Mouse (Mus musculus) mature B cell (primary cell): ENCODE data around the gene Slc25a11.

Source experiments
- in situ Hi-C: fragments of 300-500 bp; cut with MboI; formaldehyde crosslinking; loops from 2 replicates; pipeline ENCODE4 v1.14.3; 2019

The Slc25a11 gene

DNA sequence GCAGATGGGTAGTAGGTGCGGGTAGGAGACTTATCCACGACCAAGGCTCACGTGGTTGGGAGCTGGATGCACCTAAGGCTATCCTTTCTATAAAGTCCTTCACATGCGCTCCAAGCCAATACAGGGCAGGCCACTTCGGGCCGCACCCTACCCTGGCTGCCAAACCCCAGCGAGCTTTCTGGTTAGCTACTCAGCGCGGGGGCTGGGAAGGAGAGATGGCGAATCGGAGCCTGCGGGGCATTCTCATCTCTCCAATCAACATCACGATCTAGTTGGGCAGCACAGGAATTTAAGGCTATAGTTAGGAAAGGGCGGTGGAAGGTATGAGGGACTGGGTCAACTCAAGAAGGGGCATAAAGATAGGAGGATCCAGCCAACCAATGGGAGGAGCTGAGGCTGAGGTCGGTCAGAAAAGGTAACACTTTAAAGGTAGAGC, 21.1 kb upstream of the Slc25a11 start:
- in situ Hi-C loops, result loop anchor here (25.0 kb wide), 1 partner anchor 656 kb away; the partner anchor contains the start of genes Acadvl, Dlg4 and Dvl2

DNA sequence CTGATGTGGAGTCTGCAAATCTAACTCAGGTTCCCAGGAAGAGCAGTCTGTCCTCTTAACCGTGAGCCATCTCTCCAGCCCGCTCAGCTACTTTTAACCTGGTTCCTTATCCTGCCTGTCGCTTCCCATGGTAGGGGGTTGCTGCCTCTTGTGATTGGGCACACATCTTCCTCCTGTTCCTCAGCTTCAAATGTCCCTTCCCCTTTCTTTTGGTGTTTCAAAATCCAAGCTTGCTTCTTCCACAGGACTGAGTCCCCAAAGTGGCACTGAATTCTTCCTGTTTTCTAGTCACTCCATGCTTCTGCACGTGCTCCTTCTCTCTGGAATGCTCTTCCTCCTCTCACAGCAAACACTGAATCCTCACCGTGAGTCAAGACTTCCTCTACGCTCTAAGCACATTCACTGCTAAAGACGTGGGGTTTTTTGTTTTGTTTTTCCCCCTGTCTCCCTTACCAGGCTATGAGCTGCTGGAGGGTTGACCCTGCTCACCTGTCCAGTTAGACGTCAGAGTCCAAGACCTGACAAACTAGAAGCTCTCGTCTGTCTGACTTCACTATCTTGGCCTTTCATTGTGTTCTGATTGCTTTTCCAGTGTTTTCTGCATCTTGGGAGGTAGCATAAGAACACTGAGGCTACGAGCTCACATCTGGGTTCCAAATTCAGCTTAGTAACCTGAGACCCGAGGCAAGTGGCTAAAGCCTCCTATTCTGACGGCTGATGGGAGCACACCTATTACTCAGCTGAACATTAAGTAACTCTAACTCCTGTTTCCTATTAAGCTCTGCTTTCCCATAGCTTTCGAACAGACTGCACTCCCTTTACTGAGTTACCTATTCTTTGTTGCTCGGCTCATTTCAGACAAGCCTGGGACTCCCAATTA, 20.2 kb upstream of the Slc25a11 start:
- in situ Hi-C loops, result loop anchor here (25.0 kb wide), 1 partner anchor 655 kb away; the partner anchor contains the start of genes Acadvl, Dlg4 and Dvl2

DNA sequence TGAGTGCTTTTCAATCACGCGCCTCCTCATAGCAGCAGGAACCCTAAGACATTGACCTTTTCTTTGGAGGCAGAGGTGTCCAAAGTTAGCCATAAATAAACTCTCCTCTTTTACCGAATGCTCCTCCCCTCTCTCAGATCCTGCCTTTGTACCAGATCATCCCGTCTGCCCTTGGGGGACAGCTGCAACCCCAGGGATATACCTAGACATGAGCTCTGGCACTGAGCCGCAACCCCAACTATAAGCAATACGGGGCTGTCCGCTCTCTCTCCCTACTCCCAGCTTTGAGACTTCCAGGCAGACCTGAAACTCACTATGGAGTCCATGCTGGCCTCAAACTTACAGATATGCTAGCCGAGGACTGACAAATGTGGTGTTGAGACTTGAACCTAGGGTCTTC, 19.4 kb upstream of the Slc25a11 start:
- in situ Hi-C loops, result loop anchor here (25.0 kb wide), 1 partner anchor 654 kb away; the partner anchor contains the start of genes Acadvl, Dlg4 and Dvl2

DNA sequence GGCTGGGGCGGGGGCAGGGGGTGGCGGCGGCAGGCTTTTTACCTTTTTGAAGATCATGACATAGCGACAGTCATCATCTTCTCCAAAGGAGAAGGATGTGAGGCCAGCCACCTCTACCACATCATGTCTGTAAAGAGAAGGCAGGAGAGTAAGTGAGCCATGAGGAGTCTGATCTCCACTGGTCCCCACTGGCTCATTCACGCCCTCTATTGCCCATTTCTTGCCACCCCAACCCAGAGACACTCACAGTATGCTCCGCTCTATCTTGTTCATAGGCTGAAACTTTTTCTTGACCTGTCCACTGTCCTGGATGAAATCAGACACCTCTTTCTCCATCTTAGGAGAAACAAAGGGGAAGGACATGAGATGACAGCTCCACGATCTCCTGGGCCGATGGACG, 17.5 kb upstream of the Slc25a11 start:
- in situ Hi-C loops, result loop anchor here (25.0 kb wide), 1 partner anchor 652 kb away; the partner anchor contains the start of genes Acadvl, Dlg4 and Dvl2

DNA sequence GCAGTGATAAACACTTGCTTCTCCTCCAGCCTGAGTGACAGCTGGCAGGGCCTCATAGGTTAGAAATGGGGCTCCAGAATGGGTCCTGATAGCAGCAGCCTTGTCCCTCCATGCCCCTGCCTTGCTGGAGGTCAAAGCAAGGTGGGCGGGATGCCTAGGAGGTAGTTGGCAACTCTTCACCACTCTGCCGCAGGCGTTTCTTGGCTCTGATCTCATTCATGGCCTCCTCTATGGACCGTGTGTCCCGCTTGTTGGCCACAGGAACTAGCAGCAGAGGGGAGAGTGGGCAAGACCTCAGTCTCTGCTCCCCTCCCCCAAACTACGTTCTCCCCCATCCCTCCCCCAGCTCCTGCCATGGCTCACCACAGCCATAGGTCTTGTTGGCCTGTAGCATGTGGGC, 16.7 kb upstream of the Slc25a11 start:
- in situ Hi-C loops, result loop anchor here (25.0 kb wide), 1 partner anchor 652 kb away; the partner anchor contains the start of genes Acadvl, Dlg4 and Dvl2

DNA sequence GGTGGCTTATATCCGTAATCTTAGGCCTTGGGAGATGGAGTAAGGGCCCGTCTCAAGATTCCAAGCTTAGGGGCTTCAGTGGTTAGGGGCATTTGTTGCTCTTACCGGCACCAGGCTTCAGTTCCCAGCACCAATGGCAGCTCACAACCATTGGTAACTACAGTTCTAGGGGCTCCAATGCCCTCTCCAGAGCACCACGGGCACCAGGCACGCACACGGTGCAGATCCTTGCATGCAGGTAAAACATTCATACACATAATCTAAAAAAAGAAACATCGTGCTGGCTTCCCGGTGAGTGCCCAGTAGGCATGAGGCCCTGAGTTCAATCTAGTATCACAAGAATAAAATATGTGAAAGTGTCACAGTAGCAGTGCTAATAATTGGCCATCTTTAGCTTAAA, 15.8 kb upstream of the Slc25a11 start:
- in situ Hi-C loops, result loop anchor here (25.0 kb wide), 1 partner anchor 651 kb away; the partner anchor contains the start of genes Acadvl, Dlg4 and Dvl2

DNA sequence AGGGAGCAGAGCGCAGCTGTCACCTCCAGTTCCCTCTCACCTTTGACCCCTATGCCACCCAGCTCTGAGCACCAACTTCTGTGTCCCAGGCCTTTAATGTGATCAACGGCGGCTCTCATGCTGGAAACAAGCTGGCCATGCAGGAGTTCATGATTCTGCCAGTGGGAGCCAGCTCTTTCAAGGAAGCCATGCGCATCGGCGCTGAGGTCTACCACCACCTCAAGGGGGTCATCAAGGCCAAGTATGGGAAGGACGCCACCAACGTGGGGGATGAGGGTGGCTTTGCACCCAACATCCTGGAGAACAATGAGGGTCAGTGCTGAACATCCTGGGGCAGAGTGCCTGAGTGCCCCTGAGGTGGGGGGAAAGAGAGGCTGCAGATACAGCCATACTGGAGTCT, 13.3 kb upstream of the Slc25a11 start:
- in situ Hi-C loops, result loop anchor here (25.0 kb wide), 1 partner anchor 648 kb away; the partner anchor contains the start of genes Acadvl, Dlg4 and Dvl2

DNA sequence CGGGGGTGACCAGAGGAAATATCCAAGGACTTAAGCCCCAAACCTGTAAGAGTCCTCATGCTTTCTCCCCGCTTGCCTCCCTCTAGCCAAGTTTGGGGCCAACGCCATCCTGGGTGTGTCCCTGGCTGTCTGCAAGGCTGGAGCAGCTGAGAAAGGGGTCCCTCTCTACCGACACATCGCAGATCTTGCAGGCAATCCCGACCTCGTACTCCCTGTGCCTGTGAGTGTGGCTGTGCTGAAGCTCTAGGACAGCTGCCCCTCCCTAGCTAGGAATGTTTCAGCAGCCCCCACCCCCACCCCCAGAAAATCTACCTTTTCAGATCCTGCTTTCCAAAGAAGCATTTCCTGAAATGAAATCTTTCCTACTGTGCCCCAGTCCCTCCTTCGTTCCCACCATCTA, 11.7 kb upstream of the Slc25a11 start:
- in situ Hi-C loops, result loop anchor here (25.0 kb wide), 1 partner anchor 647 kb away; the partner anchor contains the start of genes Acadvl, Dlg4 and Dvl2

DNA sequence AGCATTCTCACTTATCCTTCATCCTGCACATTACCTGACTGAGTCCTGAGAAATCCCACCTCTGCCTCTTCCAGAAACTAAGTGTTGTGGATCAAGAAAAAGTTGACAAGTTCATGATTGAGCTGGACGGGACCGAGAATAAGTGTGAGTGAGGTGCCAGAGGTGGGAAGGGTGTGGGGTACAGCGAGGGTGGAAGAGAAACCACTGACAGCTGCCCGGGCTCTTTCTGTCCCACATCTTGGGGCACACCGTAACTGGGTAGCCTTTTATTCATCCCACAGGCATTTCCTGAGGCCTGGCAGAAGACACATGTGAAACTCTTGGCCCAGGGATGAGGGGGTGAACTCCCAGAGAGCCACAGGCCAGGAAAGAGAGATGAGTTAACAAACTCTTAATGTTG, 11.2 kb upstream of the Slc25a11 start:
- in situ Hi-C loops, result loop anchor here (25.0 kb wide), 1 partner anchor 646 kb away; the partner anchor contains the start of genes Acadvl, Dlg4 and Dvl2

DNA sequence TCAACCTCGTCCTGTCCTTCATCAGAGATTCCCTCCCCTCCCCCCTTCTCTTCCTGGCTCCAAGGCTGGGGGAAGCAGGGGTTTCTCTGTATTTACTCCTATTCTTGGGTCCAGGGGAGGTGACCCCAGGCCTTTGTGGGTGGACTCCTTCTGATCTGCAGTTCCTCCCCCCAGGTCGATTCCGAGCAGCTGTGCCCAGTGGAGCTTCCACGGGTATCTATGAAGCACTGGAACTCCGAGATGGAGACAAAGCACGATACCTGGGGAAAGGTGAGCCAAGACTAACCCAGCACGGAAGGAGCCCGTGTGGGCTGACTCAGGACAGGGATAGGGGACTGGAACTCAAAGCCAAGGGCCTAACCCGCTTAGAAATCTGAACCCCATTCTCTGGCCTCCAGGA, 10.7 kb upstream of the Slc25a11 start:
- in situ Hi-C loops, result loop anchor here (25.0 kb wide), 1 partner anchor 646 kb away; the partner anchor contains the start of genes Acadvl, Dlg4 and Dvl2

DNA sequence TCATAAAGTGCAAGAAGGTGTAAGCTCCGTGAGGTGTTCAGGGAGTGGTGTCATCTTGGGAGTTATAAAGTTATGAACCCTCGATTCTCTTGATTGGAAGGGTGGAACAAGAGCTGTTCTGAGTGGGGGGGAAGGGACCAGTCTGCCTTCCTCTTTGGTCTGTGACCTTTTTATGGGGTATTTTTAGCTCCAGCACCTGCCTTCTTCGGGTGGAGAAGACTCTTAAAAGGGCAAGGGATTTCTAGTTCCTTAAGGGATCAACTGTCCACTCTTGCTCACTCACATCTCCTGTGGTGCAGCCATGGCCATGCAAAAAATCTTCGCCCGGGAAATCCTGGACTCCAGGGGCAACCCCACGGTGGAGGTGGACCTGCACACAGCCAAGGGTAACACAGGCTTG, 10.3 kb upstream of the Slc25a11 start:
- in situ Hi-C loops, result loop anchor here (25.0 kb wide), 1 partner anchor 645 kb away; the partner anchor contains the start of genes Acadvl, Dlg4 and Dvl2

DNA sequence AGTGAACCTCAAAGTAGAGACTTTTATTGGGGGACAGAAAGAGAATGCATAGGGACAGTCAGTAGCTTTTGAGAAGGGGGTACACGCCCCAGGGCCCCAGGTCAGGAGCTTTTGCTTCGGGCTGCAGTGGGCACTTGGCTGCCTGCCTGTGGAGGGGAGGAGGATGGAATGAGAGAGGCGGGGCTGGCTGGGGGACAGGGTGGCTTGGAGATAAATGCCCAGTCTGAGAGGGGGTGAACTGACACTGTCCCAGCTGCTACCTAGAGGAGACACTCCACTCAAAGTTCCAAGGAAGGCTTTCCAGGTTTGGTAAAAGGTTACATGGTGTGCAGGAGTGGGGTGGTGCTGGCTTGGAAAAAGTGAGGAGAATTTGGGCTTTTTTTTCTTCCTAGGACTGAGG, 9.7 kb upstream of the Slc25a11 start, which contains the start of gene Eno3:
TSS of gene Eno3 (plus strand) at position 239 of the 400 bp plus-strand sequence.
- in situ Hi-C loops, result loop anchor here (25.0 kb wide), 1 partner anchor 645 kb away; the partner anchor contains the start of genes Acadvl, Dlg4 and Dvl2

DNA sequence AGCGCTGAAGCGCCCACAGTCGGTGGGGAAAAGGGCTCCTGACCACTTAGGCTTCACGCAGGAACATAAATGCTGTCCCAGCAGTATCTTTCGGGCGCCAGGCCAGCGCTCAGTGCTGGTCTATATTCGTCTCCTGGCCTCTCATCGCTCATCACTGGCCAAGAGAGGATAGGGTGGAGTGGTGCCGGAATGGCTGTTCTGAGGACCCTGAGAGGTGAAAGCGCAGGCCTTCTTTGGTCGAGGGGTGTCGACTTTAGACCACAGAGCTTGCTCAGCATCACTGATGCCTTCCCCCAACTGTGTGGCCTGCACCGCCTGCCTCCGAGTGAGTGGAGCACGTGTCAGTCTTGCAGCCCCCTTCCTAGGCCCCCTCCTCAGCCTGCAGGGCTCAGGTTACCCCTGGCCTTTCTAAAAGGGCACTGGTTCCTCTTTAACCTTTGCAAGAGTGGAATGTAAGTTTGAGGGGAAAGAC, 9.2 kb upstream of the Slc25a11 start:
- in situ Hi-C loops, result loop anchor here (25.0 kb wide), 1 partner anchor 644 kb away; the partner anchor contains the start of genes Acadvl, Dlg4 and Dvl2

DNA sequence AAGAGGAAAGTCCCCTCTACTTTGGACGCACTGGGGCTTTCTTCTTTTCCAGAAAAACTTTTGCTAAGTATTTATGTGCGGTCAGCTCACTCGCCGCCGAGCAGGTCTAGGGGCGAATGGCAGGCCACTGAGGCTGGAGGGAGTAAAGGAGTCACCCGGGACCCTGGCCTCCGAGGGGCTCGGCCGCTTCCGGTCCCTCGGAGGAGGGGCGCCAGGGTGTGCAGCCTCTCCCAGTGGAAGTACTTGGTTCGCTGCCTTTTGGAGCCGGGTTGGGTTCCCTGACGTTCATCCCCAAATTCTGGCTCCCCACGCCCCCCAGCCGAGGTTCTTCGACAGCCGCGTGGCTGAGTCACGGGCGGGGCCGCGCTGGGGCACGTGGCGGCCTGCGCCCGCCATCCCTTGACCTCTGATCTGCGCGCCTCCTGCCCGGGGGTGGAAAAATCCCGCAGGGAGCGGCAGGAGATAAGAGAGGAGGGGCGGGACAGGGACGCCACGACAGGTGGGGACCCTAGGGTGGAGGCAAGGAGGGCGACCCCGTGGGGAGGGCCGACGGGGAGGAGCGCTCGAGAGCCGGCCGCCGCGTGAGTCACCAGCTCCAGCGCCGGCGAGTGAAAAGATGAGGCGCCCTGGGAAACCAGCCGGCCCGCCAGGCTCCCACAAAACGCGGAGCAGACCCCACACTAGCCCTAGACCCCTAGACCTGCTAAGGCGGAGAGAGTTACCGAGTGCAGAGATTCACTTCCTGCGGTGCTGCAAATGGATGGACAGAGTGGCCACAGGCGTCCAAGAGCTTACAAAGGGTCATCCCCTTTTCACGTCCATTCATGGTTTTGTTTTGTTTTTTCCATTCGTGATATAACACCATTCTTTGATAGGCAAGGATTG, 8.5 kb upstream of the Slc25a11 start:
- in situ Hi-C loops, result loop anchor here (25.0 kb wide), 1 partner anchor 644 kb away; the partner anchor contains the start of genes Acadvl, Dlg4 and Dvl2

DNA sequence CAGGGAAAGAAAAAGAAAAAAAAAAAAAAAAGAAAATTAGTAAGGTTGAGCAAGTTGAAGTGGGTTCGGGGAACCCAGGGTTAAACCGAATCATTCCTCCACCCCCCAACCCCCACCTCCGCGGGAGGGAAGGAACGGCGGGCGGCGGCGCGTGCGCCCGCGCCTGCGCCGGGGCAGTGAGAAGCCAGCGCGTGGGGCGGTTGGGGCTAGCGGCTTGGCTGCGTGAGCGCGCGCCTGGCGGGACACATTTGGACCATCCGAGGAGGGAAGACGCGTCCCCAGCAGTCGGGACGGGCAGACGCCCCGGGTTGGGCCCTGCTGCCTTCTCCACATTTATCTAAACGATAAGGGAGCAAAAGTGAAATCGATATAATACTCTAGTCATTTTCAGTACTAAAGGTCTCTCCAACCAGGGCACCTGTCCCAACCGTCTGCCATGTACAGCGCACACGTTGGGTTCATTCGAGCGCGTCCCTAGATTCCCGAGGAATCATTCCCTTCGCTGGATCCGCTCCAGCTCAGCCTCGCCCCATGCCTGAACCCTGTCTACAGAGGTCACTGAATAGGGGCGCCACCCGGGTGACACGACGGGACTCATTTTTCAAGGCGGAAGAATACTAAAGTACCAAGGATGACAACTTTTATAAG, 7.8 kb upstream of the Slc25a11 start:
- in situ Hi-C loops, result loop anchor here (25.0 kb wide), 1 partner anchor 643 kb away; the partner anchor contains the start of genes Acadvl, Dlg4 and Dvl2

DNA sequence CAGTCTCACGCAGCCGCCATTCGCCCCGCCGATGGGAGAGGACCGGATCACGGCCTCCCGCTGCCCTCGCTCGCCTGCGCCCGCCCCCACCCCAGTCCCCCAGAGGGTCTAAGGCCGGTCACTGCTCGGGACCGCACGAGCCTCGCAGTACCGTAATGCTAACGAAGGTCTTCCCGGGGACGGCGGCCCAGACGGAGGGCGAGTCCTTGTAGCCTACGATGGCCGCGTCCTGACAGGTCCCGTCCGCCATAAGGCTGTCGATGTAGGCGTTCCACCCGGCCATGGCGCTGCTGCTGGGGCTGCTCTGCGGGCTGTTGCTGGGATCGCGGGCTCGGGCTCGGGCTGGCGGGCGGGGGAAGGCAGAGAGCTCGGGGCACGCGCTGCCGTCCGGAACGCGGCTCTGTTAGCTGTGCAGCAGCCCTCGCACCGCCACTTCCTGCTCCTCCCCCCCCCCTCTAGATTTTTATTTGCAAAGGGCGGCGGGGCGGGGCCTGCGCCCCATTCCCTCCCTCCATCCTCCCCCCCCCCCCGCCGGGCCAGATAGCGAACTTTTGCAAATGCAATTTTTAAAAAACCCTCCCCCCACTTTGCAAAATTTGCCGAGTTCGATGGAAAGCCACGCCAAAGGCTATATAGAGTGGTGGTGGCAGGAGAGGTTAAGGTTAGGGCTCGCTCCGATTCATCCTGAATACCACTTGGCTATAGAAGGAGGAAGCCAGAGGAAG, 7.1 kb upstream of the Slc25a11 start, which contains the start of gene Pfn1:
TSS of gene Pfn1 (minus strand) at position 447 of the 725 bp plus-strand sequence.
- in situ Hi-C loops, result loop anchor here (25.0 kb wide), 1 partner anchor 642 kb away; the partner anchor contains the start of genes Acadvl, Dlg4 and Dvl2

DNA sequence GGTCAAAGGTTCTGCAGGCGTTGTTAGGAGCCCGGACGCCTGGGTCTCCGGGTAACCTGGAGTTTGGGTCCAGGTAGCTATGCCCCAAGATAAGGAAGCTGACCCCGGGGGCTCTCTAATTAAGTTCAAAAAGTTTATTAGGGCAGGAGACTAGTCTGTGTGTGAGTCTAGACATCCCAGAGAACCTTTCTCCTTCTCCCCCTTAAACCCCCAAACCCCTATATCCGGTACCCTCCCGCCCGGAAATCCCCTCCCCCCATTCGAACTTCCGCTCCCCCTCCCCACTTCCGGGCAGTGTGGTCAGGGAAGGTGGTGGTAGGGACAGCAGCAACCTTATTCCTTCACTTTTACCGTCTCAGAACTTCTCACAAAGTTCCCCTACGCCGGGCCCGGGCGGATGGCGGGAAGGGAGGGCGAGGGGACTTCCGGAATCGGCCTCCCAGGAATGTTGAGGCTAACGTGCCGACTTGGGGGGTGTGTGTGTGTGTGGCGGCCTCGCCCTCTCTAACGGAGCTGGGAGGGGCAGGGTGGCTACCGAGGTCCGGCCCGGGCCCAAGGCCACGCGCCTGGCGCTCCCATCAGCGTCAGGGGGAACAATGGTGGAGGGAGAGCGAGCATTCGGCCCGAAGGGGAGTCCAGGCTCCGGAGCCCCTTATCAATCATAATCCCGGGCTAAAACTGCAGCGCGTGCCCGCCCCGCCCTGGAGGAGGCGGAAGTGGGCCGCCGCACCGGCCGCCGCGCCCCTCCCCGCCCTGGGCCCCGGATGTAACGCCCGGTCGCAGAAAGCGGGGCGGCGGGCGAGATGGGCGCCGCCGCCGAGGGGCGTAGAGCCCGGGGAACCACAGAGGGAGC, 6.3 kb upstream of the Slc25a11 start:
- in situ Hi-C loops, result loop anchor here (25.0 kb wide), 1 partner anchor 641 kb away; the partner anchor contains the start of genes Acadvl, Dlg4 and Dvl2

DNA sequence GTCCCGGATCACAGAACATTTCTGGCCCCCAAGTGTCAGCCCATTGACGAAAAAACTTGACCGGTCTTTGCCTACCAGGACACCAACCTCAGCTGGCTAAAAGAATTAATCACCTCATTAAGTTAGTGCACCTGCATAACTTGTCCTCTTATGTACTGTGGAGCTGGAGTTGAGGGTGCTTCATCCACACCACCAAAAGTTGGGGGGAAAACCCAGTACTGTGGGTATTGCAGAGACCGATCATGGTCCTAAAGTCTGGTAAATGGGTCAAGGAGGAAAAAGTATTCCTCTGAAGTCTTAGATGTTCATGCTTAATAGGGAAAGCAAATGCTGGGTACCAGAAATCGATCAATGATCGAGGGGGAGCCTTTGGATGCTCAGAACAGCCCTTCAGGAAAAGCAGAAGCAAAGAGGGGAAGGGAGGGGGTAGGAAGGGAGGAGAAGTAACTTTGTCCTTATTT, 5.6 kb upstream of the Slc25a11 start:
- in situ Hi-C loops, result loop anchor here (25.0 kb wide), 1 partner anchor 641 kb away; the partner anchor contains the start of genes Acadvl, Dlg4 and Dvl2
